Mouse (Mus musculus): ENCODE measurements around the gene Cpe. TPM values are rescaled to one million over a fixed set of nuclear protein-coding genes. Genes with fewer than 3 reads are reported as not detected.

The Cpe gene
- total and polyA plus RNA-seq, 2 experiments from 2014 or later = 149 to 247 TPM

- 80% methylated on average over 6 of the region's 6 CpGs for WGBS
- no peak for ATAC-seq (ENCODE audit: insufficient read depth, low read depth)
- no peaks in the 10 kb centered on the region for H3K27me3 ChIP-seq (ENCODE audit: control insufficient read depth, insufficient read depth, low read length)
- H3K4me3 ChIP-seq (ENCODE audit: low read depth, low read length) = no peak overlapping the region
- no peak for TF ChIP-seq EP300 (IDR thresholded peaks at IDR 0.05; ENCODE audit: low read depth)
- TF ChIP-seq CTCF (IDR thresholded peaks at IDR 0.05; ENCODE audit: low read depth) = no peak
- no peak overlapping the region for H3K4me2 ChIP-seq (ENCODE audit: low read depth, low read length)
- DNase-seq (ENCODE audit: low spot score) = no peak
- no peaks in the 10 kb centered on the region for H3K9me3 ChIP-seq (replicated peaks; ENCODE audit: control insufficient read depth, low read length)
- no peak overlapping the region for H3K27ac ChIP-seq (ENCODE audit: low read depth)
- no peaks in the 10 kb centered on the region for H3K36me3 ChIP-seq (replicated peaks; ENCODE audit: control insufficient read depth, insufficient read depth, low read length)
- no peaks in the 10 kb centered on the region for H3K4me1 ChIP-seq (ENCODE audit: control insufficient read depth, insufficient read depth)
- no peak overlapping the region for H3K9ac ChIP-seq (replicated peaks; ENCODE audit: low read depth, low read length)
Measured at GRCm38 (mm10) chr8:64628039-64628438, 64.8 kb downstream of the Cpe start.

- Histone ChIP-seq H3K9ac (replicated peaks; ENCODE audit: low read depth, low read length) (no peak overlapping the region), H3K4me2 (ENCODE audit: low read depth, low read length) (no peak overlapping the region), H3K4me1 (ENCODE audit: control insufficient read depth, insufficient read depth) (peaks cover 12% of the 10 kb centered on the region), H3K27ac (ENCODE audit: low read depth) (no peak overlapping the region), H3K9me3 (replicated peaks; ENCODE audit: control insufficient read depth, low read length) (no peaks in the 10 kb centered on the region), H3K27me3 (ENCODE audit: control insufficient read depth, insufficient read depth, low read length) (no peaks in the 10 kb centered on the region), H3K36me3 (replicated peaks; ENCODE audit: control insufficient read depth, insufficient read depth, low read length) (no peaks in the 10 kb centered on the region), H3K4me3 (ENCODE audit: low read depth, low read length) (no peak overlapping the region)
- ATAC-seq (ENCODE audit: insufficient read depth, low read depth) (no peak), DNase-seq (ENCODE audit: low spot score) (no peak)
- TF ChIP-seq EP300 (IDR thresholded peaks at IDR 0.05; ENCODE audit: low read depth) = no peak
- no peak for TF ChIP-seq CTCF (IDR thresholded peaks at IDR 0.05; ENCODE audit: low read depth)
- WGBS = 83% methylated on average over 10 of the region's 10 CpGs
Measured at GRCm38 (mm10) chr8:64624603-64625037, 68.2 kb downstream of the Cpe start.

GRCm38 (mm10) chr8:64620365-64621150, 72.3 kb downstream of the Cpe start:
- H3K27me3 ChIP-seq (ENCODE audit: control insufficient read depth, insufficient read depth, low read length) = no peaks in the 10 kb centered on the region
- H3K27ac ChIP-seq (ENCODE audit: low read depth) = peak overlapping the region; percentile 56
- H3K9ac ChIP-seq (replicated peaks; ENCODE audit: low read depth, low read length) = no peak overlapping the region
- H3K4me1 ChIP-seq (ENCODE audit: control insufficient read depth, insufficient read depth) = peaks cover 12% of the 10 kb centered on the region
- ATAC-seq (ENCODE audit: insufficient read depth, low read depth) (peak; percentile 59; the same call in 1 of the 2 replicates), DNase-seq (ENCODE audit: low spot score) (peak; percentile 38)
- no peak overlapping the region for H3K4me3 ChIP-seq (ENCODE audit: low read depth, low read length)
- H3K9me3 ChIP-seq (replicated peaks; ENCODE audit: control insufficient read depth, low read length) = no peaks in the 10 kb centered on the region
- peaks cover 10% of the 10 kb centered on the region for H3K36me3 ChIP-seq (replicated peaks; ENCODE audit: control insufficient read depth, insufficient read depth, low read length)
- whole genome bisulfite sequencing = 24% methylated on average over 7 of the region's 7 CpGs
- H3K4me2 ChIP-seq (ENCODE audit: low read depth, low read length) = no peak overlapping the region
- no peak for TF ChIP-seq CTCF (IDR thresholded peaks at IDR 0.05; ENCODE audit: low read depth)

GRCm38 (mm10) chr8:64619661-64620060, 73.2 kb downstream of the Cpe start:
- Histone ChIP-seq H3K9me3 (replicated peaks; ENCODE audit: control insufficient read depth, low read length) (0 out of 2 replicates have a peak, but pooled peaks cover 3% of the 10 kb centered on the region), H3K36me3 (replicated peaks; ENCODE audit: control insufficient read depth, insufficient read depth, low read length) (peaks cover 13% of the 10 kb centered on the region), H3K27ac (ENCODE audit: low read depth) (peak overlapping the region; percentile 56; the same call in 1 of the 2 replicates), H3K9ac (replicated peaks; ENCODE audit: low read depth, low read length) (no peak overlapping the region), H3K27me3 (ENCODE audit: control insufficient read depth, insufficient read depth, low read length) (no peaks in the 10 kb centered on the region), H3K4me2 (ENCODE audit: low read depth, low read length) (no peak overlapping the region), H3K4me3 (ENCODE audit: low read depth, low read length) (no peak overlapping the region), H3K4me1 (ENCODE audit: control insufficient read depth, insufficient read depth) (peaks cover 12% of the 10 kb centered on the region)
- DNase-seq (ENCODE audit: low spot score) (no peak), ATAC-seq (ENCODE audit: insufficient read depth, low read depth) (no peak)
- 89% methylated on average over 8 of the region's 8 CpGs for WGBS
- no peak for TF ChIP-seq EP300 (IDR thresholded peaks at IDR 0.05; ENCODE audit: low read depth)
- no peak for TF ChIP-seq CTCF (IDR thresholded peaks at IDR 0.05; ENCODE audit: low read depth)

GRCm38 (mm10) chr8:64618618-64619017, 74.2 kb downstream of the Cpe start:
- Histone ChIP-seq H3K9me3 (replicated peaks; ENCODE audit: control insufficient read depth, low read length) (0 out of 2 replicates have a peak, but pooled peaks cover 3% of the 10 kb centered on the region), H3K36me3 (replicated peaks; ENCODE audit: control insufficient read depth, insufficient read depth, low read length) (peaks cover 13% of the 10 kb centered on the region), H3K4me3 (ENCODE audit: low read depth, low read length) (no peak overlapping the region), H3K4me1 (ENCODE audit: control insufficient read depth, insufficient read depth) (peaks cover 17% of the 10 kb centered on the region), H3K9ac (replicated peaks; ENCODE audit: low read depth, low read length) (no peak overlapping the region), H3K27me3 (ENCODE audit: control insufficient read depth, insufficient read depth, low read length) (no peaks in the 10 kb centered on the region), H3K27ac (ENCODE audit: low read depth) (no peak overlapping the region), H3K4me2 (ENCODE audit: low read depth, low read length) (no peak overlapping the region)
- ATAC-seq (ENCODE audit: insufficient read depth, low read depth) (peak; percentile 45; the same call in 1 of the 2 replicates), DNase-seq (ENCODE audit: low spot score) (peak; percentile 49)
- WGBS = 54% methylated on average over 11 of the region's 11 CpGs
- peak; percentile 82 for TF ChIP-seq CTCF (IDR thresholded peaks at IDR 0.05; ENCODE audit: low read depth)
- TF ChIP-seq EP300 (IDR thresholded peaks at IDR 0.05; ENCODE audit: low read depth) = no peak

Measured in heart, postnatal 0 days (tissue).